Mouse (Mus musculus): ENCODE results near the gene Cpm. TPM values are rescaled to one million over a fixed set of nuclear protein-coding genes. Genes with fewer than 3 reads are reported as not detected.

Gene Cpm
- polyA plus RNA-seq, 1 experiment from 2014 or later = 2.8 TPM

GRCm38 (mm10) chr10:117603834-117604623, 25.3 kb upstream of the Cpm start:
- Histone ChIP-seq H3K4me2 (no peak overlapping the region), H3K36me3 (no peaks in the 10 kb centered on the region), H3K9ac (no peak overlapping the region), H3K4me1 (replicated peaks) (no peaks in the 10 kb centered on the region), H3K4me3 (no peak overlapping the region), H3K9me3 (no peaks in the 10 kb centered on the region), H3K27me3 (no peaks in the 10 kb centered on the region), H3K27ac (replicated peaks) (no peak overlapping the region)
- 90% methylated on average over 14 of the region's 14 CpGs for WGBS
- ATAC-seq (ENCODE audit: low FRiP score, low read depth) = no peak

- ATAC-seq (ENCODE audit: low FRiP score, low read depth) = no peak
- no peaks in the 10 kb centered on the region for H3K27me3 ChIP-seq
- no peak overlapping the region for H3K27ac ChIP-seq (replicated peaks)
- H3K9me3 ChIP-seq = no peaks in the 10 kb centered on the region
- no peaks in the 10 kb centered on the region for H3K36me3 ChIP-seq
- 91% methylated on average over 8 of the region's 8 CpGs for WGBS
- H3K4me1 ChIP-seq (replicated peaks) = no peaks in the 10 kb centered on the region
- no peak overlapping the region for H3K9ac ChIP-seq
- no peak overlapping the region for H3K4me3 ChIP-seq
- no peak overlapping the region for H3K4me2 ChIP-seq
These were observed 24.5 kb upstream of the Cpm start for GRCm38 (mm10) chr10:117604624-117605282.

GRCm38 (mm10) chr10:117605283-117606243, 23.7 kb upstream of the Cpm start:
- WGBS = 84% methylated on average over 15 of the region's 15 CpGs
- H3K27ac ChIP-seq (replicated peaks) = no peak overlapping the region
- no peaks in the 10 kb centered on the region for H3K27me3 ChIP-seq
- no peak for ATAC-seq (ENCODE audit: low FRiP score, low read depth)
- no peak overlapping the region for H3K4me2 ChIP-seq
- H3K4me3 ChIP-seq = no peak overlapping the region
- no peak overlapping the region for H3K9ac ChIP-seq
- no peaks in the 10 kb centered on the region for H3K4me1 ChIP-seq (replicated peaks)
- no peaks in the 10 kb centered on the region for H3K9me3 ChIP-seq
- no peaks in the 10 kb centered on the region for H3K36me3 ChIP-seq

DNA sequence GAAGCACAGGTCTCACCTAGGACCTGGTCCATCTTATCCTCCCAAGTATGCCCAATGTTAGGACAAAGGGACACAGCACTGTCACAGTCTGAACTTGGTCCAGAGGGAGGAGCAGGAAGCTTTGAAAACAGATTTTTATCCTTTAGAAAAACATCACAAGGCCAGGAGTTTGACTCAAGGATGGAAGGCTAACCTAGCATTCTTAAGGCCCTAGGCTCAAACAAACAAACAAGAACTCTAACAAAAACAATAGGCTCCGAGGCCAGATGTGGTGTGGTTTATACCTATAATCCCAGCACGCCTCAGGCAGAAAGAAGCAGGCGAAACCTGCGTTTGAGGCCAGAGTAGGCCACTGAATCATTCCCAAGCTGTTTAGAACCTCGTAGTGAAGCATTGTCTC, 22.9 kb upstream of the Cpm start:
- Histone ChIP-seq H3K9ac (no peak overlapping the region), H3K27ac (replicated peaks) (no peak overlapping the region), H3K9me3 (no peaks in the 10 kb centered on the region), H3K36me3 (no peaks in the 10 kb centered on the region), H3K27me3 (no peaks in the 10 kb centered on the region), H3K4me2 (no peak overlapping the region), H3K4me3 (no peak overlapping the region), H3K4me1 (replicated peaks) (no peaks in the 10 kb centered on the region)
- no peak for ATAC-seq (ENCODE audit: low FRiP score, low read depth)
- 84% methylated on average over 5 of the region's 5 CpGs for WGBS

DNA sequence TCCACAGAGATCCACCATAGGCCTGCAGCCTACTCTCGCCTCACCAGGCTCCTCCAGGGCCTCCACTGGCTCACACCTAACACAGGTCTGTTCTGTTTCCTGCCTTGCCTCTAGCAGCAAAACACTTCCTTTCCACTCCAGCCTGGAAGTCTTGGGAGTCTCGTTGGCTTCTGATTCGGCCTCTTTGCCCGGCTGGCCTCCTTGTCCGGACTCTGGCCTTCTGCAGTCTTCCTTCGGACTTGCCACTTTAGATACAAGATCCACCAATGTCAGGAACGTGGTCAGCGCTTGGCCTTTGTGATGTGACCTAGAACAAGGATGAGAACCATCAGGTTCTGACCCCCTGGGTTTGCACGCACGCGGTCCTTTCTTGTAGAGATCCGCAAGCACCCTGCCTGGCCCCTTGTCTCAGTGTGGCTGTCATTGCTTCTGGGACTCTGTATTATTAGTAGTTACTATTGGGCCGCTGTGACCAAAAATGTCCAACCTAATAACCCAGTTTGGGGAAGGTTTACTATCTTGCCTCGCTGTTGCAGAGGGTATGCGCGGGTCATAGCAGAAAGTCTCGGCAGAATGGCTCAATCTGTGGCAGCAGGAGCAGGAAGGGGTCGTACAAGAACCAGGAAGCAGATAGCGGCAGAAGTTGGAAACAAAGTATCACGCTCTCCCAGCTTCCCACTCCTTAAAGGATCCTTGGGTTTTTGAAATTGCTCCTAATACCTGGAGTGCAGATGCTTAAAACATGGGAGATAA, 22.1 kb upstream of the Cpm start:
- H3K27ac ChIP-seq (replicated peaks) = no peak overlapping the region
- 95% methylated on average over 20 of the region's 20 CpGs for WGBS

DNA sequence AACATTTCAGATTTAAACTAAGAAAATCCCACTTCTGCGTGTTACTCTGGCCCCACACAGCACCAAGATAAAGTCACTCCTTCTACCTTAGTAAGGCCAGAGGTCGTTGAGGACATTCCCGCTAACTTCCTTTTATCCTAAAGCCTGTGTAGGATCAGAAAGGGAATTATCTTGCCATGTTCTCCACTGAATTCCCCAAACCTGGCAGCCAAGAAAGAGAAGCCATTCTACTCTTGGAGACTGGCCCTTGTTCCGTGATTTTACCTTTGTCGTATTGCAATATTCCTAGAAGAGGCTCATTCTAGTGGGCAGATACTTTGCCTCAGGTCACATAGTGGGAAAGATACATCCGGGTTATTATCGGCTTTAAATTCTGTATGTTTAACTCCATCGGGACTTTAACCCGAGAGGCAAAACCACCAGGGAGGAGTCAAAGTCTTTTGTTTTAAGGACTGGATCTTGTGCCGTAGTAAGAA, 21.5 kb upstream of the Cpm start:
- H3K4me3 ChIP-seq = no peak overlapping the region
- H3K9ac ChIP-seq = no peak overlapping the region
- no peaks in the 10 kb centered on the region for H3K27me3 ChIP-seq
- 93% methylated on average over 10 of the region's 10 CpGs for WGBS
- no peaks in the 10 kb centered on the region for H3K9me3 ChIP-seq
- no peak overlapping the region for H3K27ac ChIP-seq (replicated peaks)
- ATAC-seq (ENCODE audit: low FRiP score, low read depth) = no peak
- no peak overlapping the region for H3K4me2 ChIP-seq
- no peaks in the 10 kb centered on the region for H3K4me1 ChIP-seq (replicated peaks)
- H3K36me3 ChIP-seq = no peaks in the 10 kb centered on the region

More for the DNA sequence above, 22.1 kb upstream of the Cpm start:
- Histone ChIP-seq H3K4me2 (no peak overlapping the region), H3K9ac (no peak overlapping the region), H3K9me3 (no peaks in the 10 kb centered on the region), H3K4me3 (no peak overlapping the region), H3K27me3 (no peaks in the 10 kb centered on the region), H3K36me3 (no peaks in the 10 kb centered on the region), H3K4me1 (replicated peaks) (no peaks in the 10 kb centered on the region)
- no peak for ATAC-seq (ENCODE audit: low FRiP score, low read depth)

DNA sequence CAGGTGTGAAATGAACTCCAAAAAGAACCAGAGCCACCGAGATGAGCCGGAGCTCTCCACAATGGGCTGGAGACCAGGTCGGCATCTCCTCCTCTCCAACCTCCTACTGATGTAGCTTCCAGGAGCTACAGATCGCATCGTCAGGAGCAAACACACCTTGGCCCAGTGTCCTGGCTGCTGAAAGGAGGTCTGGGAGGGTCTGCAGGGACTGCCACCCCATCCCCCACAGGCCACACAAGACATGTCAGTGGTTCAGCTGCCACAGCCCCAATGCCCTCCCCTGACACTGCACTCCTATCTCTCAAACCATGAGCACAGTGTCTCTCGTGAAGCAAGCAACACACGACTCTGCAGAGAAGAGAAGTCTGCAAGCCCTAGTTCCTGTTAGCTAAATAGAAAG, 20.8 kb upstream of the Cpm start:
- no peak for ATAC-seq (ENCODE audit: low FRiP score, low read depth)
- Histone ChIP-seq H3K4me2 (no peak overlapping the region), H3K36me3 (no peaks in the 10 kb centered on the region), H3K9me3 (no peaks in the 10 kb centered on the region), H3K4me3 (no peak overlapping the region), H3K27me3 (no peaks in the 10 kb centered on the region), H3K27ac (replicated peaks) (no peak overlapping the region), H3K9ac (no peak overlapping the region), H3K4me1 (replicated peaks) (no peaks in the 10 kb centered on the region)
- 95% methylated on average over 7 of the region's 7 CpGs for WGBS

DNA sequence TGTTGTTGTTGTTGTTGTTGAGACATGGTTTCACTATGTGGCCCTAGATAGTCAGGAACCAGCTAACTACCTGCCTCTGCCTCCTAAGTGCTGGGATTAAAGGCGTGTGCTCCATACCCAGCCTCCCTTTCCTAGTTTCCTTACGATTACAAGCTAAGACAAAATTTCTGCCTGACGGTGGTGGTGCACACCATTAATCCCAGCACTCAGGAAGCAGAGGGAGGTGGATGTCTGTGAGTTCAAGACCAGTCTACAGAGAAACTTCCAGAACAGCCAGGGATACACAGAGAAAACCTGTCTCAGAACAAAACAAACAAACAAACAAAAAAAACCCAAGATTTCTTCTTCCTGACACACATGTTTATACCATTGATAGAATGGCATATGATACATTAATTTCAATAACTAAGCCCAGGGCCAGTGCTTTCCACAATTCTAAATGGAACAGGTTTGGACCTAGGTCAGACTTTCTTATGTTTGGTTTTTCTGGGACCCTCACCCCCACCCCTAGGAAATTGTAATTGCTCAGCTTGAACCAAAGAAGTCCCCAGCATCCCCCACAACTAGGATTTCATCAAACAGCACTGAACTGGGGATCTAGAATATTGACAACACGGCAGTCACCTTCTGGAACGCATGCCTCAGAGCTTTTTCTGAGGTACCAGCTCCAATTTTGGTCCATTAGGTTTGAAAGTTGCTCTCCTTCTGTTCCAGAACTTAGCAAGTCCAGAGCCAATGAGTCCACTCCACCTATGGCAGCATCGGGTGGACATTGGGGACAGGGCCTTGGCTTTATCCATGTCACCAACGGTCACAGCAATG, 20.1 kb upstream of the Cpm start:
- ATAC-seq (ENCODE audit: low FRiP score, low read depth) = no peak
- Histone ChIP-seq H3K4me3 (no peak overlapping the region), H3K4me1 (replicated peaks) (no peaks in the 10 kb centered on the region), H3K9me3 (no peaks in the 10 kb centered on the region), H3K4me2 (no peak overlapping the region), H3K27me3 (no peaks in the 10 kb centered on the region), H3K27ac (replicated peaks) (no peak overlapping the region), H3K36me3 (no peaks in the 10 kb centered on the region), H3K9ac (no peak overlapping the region)
- 90% methylated on average over 7 of the region's 7 CpGs for WGBS

DNA sequence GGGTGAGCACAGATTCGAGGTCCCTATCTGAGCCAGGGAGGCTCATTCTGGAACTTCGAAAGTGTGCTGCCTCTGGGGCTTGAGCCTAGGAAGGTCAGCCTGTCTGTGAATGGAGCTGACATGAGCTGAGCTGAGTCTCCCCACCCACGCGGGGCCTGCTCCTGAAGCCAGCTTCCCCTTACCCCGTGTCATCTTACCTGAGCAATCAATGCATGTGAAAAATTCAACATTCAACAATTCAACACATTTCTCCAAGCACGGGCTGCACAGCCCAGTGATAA, 19.6 kb upstream of the Cpm start:
- H3K4me1 ChIP-seq (replicated peaks) = no peaks in the 10 kb centered on the region
- H3K9ac ChIP-seq = no peak overlapping the region
- no peak for ATAC-seq (ENCODE audit: low FRiP score, low read depth)
- WGBS = 90% methylated on average over 6 of the region's 6 CpGs
- H3K27me3 ChIP-seq = no peaks in the 10 kb centered on the region
- H3K9me3 ChIP-seq = no peaks in the 10 kb centered on the region
- no peak overlapping the region for H3K4me2 ChIP-seq
- no peak overlapping the region for H3K27ac ChIP-seq (replicated peaks)
- H3K36me3 ChIP-seq = no peaks in the 10 kb centered on the region
- H3K4me3 ChIP-seq = no peak overlapping the region

DNA sequence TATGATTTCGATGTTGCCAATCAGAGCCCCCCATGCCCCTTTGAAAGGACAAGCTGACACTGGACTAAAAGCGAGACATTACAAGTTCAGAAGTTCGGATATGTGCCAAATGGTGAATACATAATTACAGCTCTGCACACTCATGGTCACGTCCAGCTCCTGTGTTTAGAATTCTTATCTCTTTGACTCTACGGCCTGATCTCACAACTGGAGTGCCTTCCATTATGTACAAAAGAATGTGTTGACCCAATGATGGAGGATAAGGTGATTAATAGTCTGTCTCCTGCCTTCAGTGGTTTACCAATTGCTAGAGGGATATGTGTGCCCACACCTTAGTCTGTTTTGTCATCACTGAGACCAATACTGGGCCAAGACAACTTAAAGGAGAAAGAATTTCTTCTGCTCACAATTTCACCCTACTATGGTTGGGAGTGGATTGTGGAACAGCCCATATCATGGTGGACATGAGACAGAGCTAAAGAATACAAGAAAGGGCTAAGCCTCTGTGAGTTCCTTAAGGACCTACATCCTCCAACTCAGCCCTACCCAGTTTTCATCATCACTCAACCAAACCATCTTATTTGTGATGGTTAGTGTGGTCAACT, 19.0 kb upstream of the Cpm start:
- no peak overlapping the region for H3K27ac ChIP-seq (replicated peaks)
- H3K4me2 ChIP-seq = no peak overlapping the region
- H3K4me1 ChIP-seq (replicated peaks) = no peaks in the 10 kb centered on the region
- WGBS = 91% methylated on average over 5 of the region's 5 CpGs
- no peak for ATAC-seq (ENCODE audit: low FRiP score, low read depth)
- no peak overlapping the region for H3K9ac ChIP-seq
- H3K9me3 ChIP-seq = no peaks in the 10 kb centered on the region
- H3K27me3 ChIP-seq = no peaks in the 10 kb centered on the region
- no peak overlapping the region for H3K4me3 ChIP-seq
- H3K36me3 ChIP-seq = no peaks in the 10 kb centered on the region
